Mouse (Mus musculus) liver, embryonic 14.5 days (tissue): ENCODE data around the gene Trim7. TPM values are rescaled to one million over a fixed set of nuclear protein-coding genes. Genes with fewer than 3 reads are reported as not detected.

Source experiments
- ATAC-seq: fragments of 200-750 bp; cut with Nextera tagmentation; 2 replicates; pipeline ENCODE4 v1.8.0; 2017; ENCODE audit warnings: moderate number of reproducible peaks, mild to moderate bottlenecking, moderate library complexity; ENCODE audit not compliant: insufficient read depth
- DNase-seq, 3 experiments: peaks; one replicate each; pipeline ENCODE4 v3.0.0-alpha.2; 2012 to 2013; ENCODE audit warnings: low read depth in 3 of 3, low spot score in 3 of 3
- H3K27ac ChIP-seq: fragments of 300-500 bp; sonication (generic); 2 replicates; pipeline ENCODE4 v1.5.1; 2014; ENCODE audit warnings: moderate library complexity, mild to moderate bottlenecking, control low read depth, inconsistent platforms
- H3K27me3 ChIP-seq: fragments of 300-500 bp; sonication (generic); 2 replicates; pipeline ENCODE4 v1.6.1; 2014; ENCODE audit warnings: mild to moderate bottlenecking, low read length, moderate library complexity; ENCODE audit not compliant: control insufficient read depth, insufficient read depth
- H3K36me3 ChIP-seq: fragments of 300-500 bp; sonication (generic); replicated peaks from 2 replicates; pipeline ENCODE4 v1.6.1; 2014; ENCODE audit warnings: low read depth; ENCODE audit not compliant: control insufficient read depth, insufficient read depth
- H3K4me1 ChIP-seq, 2 experiments: fragments of 200-500 bp in 1 of 2; fragments of 300-500 bp in 1 of 2; sonication (generic) in 1 of 2; replicated peaks; 2 replicates each; pipeline ENCODE4 v1.6.1; 2012 to 2014; ENCODE audit warnings: antibody characterized with exemption in 1 of 2, inconsistent platforms in 1 of 2, low read length in 1 of 2; ENCODE audit not compliant: control insufficient read depth in 2 of 2, insufficient read depth in 2 of 2
- H3K4me2 ChIP-seq: fragments of 300-500 bp; sonication (generic); 2 replicates; pipeline ENCODE4 v1.6.1; 2014; ENCODE audit warnings: low read depth, mild to moderate bottlenecking, control low read depth, moderate library complexity
- H3K4me3 ChIP-seq, 2 experiments: fragments of 200-500 bp in 1 of 2; fragments of 300-500 bp in 1 of 2; sonication (generic) in 1 of 2; 2 replicates each; pipeline ENCODE4 v1.5.1; 2012 to 2014; ENCODE audit warnings: low read depth in 2 of 2, low read length in 2 of 2, mild to moderate bottlenecking in 2 of 2, control low read depth in 1 of 2, inconsistent platforms in 1 of 2, moderate library complexity in 1 of 2; ENCODE audit not compliant: insufficient read depth in 1 of 2
- H3K9ac ChIP-seq: fragments of 300-500 bp; sonication (generic); replicated peaks from 2 replicates; pipeline ENCODE4 v1.6.1; 2014; ENCODE audit warnings: mild to moderate bottlenecking, control low read depth, moderate library complexity
- H3K9me3 ChIP-seq: fragments of 300-500 bp; sonication (generic); 2 replicates; pipeline ENCODE4 v1.6.1; 2016; ENCODE audit warnings: low read length, mixed read lengths; ENCODE audit not compliant: control insufficient read depth
- CTCF ChIP-seq: IDR thresholded peaks from 2 replicates; pipeline ENCODE4 v1.5.1; 2016; ENCODE audit warnings: antibody characterized with exemption, low read depth, control low read depth
- EP300 ChIP-seq: IDR thresholded peaks from 2 replicates; pipeline ENCODE4 v1.6.1; 2016; ENCODE audit warnings: antibody characterized with exemption, low read depth
- WGBS: fragments of 180-500 bp; shearing (Covaris S2); extraction: QIAGEN DNeasy Blood & Tissue Kit; methylation state at CpG from one replicate; pipeline ENCODE4 v1.1.7; 2014; ENCODE audit not compliant: insufficient replicate concordance; 5-methylcytosine and 5-hydroxymethylcytosine counted together
- polyA plus RNA-seq, 2 experiments: library from polyadenylated mRNA; depleted of rRNA in 1 of 2; stranded (reverse) in 1 of 2; unstranded in 1 of 2; fragments of >200 nt; fragmentation: Nextera tagmentation in 1 of 2; extraction: Ambion mirVana in 1 of 2; gene quantifications; 2 replicates each; pipeline versions ENCODE4 v1.2.1 to v1.2.3; 2012 to 2014

Gene Trim7
- polyA plus RNA-seq, 2 experiments: 0.04 to 0.23 TPM

DNA sequence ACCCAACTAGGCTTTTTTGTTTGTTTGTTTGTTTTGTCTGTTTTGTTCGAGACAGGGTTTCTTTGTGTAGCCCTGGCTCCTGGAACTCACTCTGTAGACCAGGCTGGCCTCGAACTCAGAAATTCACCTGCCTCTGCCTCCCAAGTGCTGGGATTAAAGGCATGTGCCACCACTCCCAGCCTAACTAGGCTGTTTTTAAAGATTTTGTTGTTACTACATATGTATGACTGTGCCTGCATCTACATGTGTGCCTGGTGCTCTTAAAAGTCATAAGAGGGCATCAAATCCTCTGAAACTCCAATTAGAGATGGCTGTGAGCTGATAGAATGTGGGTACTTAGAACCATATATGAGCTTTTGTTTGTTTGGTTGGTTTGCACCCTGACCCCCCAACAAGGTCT lies 5.3 kb downstream of the Trim7 start:
- no peaks in the 10 kb centered on the region for H3K36me3 ChIP-seq
- H3K27ac ChIP-seq: no peak overlapping the region
- H3K4me1 ChIP-seq: peaks cover 8 to 11% of the 10 kb centered on the region in 2 experiments; a peak in 3 of 4 replicates
- WGBS: 62% methylated on average over 2 of the region's 2 CpGs
- DNase-seq: no peak
- no peak for ATAC-seq
- no peak overlapping the region for H3K4me3 ChIP-seq
- TF ChIP-seq CTCF: no peak
- TF ChIP-seq EP300: no peak
- H3K9me3 ChIP-seq: no peaks in the 10 kb centered on the region
- H3K4me2 ChIP-seq: no peak overlapping the region
- H3K27me3 ChIP-seq: peaks cover 4% of the 10 kb centered on the region
- H3K9ac ChIP-seq: no peak overlapping the region

GRCm38 (mm10) chr11:48833078-48833730 lies 7.3 kb downstream of the Trim7 start:
- H3K9me3 ChIP-seq: no peaks in the 10 kb centered on the region
- no peak for TF ChIP-seq CTCF
- no peak for TF ChIP-seq EP300
- 15% methylated on average over 9 of the region's 9 CpGs for WGBS
- H3K36me3 ChIP-seq: no peaks in the 10 kb centered on the region
- no peak for DNase-seq
- peaks cover 11% of the 10 kb centered on the region for H3K27me3 ChIP-seq
- H3K27ac ChIP-seq: peak overlapping the region; percentile 59; the same call in 1 of the 2 replicates
- ATAC-seq: peak; percentile 67
- H3K4me1 ChIP-seq: peaks cover 10% of the 10 kb centered on the region in 2 experiments; a peak in 3 of 4 replicates
- peak overlapping the region; percentile 75 to 81 for H3K4me3 ChIP-seq
- H3K9ac ChIP-seq: no peak overlapping the region
- H3K4me2 ChIP-seq: peak overlapping the region; percentile 94

DNA sequence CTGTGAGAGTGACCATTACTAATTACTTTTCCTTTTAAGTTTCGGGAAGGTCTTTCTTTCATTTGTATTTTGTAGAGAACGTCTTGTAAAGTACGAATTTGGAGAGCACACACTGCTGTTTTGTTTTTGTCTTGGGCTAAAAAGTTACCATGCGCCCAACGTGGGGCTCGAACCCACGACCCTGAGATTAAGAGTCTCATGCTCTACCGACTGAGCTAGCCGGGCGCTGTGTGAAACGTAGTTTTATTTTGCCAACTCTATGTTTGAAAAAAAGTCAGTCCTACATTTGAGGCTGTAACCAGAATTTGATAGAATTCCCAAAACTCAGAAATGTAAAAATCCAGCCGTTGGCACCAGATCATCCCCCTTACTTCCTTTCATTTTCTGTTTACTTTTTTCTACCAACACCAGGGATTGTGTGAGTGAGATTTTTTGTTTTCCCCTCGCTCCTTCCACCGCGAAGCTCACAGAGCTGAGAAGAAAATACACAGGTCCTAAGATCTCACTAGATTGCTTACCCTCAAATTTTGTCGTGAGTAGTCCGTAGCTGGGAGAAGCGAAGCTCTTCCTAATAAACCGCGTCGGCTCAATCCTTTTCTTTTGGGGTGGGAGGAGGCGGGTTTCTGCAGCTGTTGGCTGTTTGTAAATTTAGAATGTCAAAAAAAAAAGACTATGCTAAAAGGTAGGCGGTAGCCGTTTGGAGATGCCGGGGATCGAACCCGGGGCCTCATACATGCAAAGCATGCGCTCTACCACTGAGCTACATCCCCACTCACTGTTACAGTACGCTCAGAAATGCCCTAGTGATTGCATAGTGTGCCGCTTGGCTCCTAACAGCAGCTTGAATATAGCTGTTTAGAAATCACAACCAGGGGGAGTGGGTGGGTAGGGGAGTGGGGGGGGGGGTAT lies 8.0 kb downstream of the Trim7 start:
- peak overlapping the region; percentile 94 for H3K4me2 ChIP-seq
- DNase-seq (peak; percentile 71 to 75 (median 75)), ATAC-seq (peak; percentile 89)
- H3K27ac ChIP-seq: peak overlapping the region; percentile 73
- TF ChIP-seq EP300: no peak
- TF ChIP-seq CTCF: no peak
- H3K9me3 ChIP-seq: no peaks in the 10 kb centered on the region
- no peaks in the 10 kb centered on the region for H3K36me3 ChIP-seq
- peaks cover 11% of the 10 kb centered on the region for H3K27me3 ChIP-seq
- peak overlapping the region; percentile 79 for H3K9ac ChIP-seq
- under 1% methylated on average over 30 of the region's 30 CpGs for WGBS
- peak overlapping the region; percentile 75 to 81 for H3K4me3 ChIP-seq
- peaks cover 13 to 15% of the 10 kb centered on the region in 2 experiments; a peak in 3 of 4 replicates for H3K4me1 ChIP-seq

GRCm38 (mm10) chr11:48835923-48836322 lies 10.0 kb downstream of the Trim7 start:
- WGBS: 53% methylated on average over 6 of the region's 6 CpGs
- ATAC-seq: no peak

DNA sequence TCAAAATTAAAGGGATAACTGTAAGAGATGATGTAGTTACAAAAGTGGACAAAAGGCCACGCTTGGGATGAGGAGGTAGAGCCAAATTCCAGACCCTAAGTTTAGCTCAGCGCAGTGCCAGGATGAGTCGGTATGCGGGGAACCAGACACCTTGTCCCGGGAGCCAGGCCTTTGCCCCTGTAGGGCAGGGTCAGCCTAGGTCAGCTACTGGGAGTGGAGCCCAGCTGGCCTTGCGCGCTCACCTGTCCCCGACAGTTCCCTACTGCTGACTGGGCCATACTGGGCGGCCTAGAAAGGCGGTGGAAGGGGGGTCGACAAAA lies 11.0 kb downstream of the Trim7 start:
- peaks cover 11% of the 10 kb centered on the region for H3K27me3 ChIP-seq
- TF ChIP-seq EP300 (no peak), CTCF (no peak)
- H3K4me1 ChIP-seq: peaks cover 13 to 15% of the 10 kb centered on the region in 2 experiments; a peak in 3 of 4 replicates
- DNase-seq (no peak), ATAC-seq (no peak)
- H3K9ac ChIP-seq: peak overlapping the region; percentile 0
- no peak overlapping the region for H3K27ac ChIP-seq
- H3K4me2 ChIP-seq: peak overlapping the region; percentile 88
- H3K36me3 ChIP-seq: no peaks in the 10 kb centered on the region
- no peaks in the 10 kb centered on the region for H3K9me3 ChIP-seq
- WGBS: 23% methylated on average over 11 of the region's 11 CpGs
- peak overlapping the region; percentile 65 to 66 for H3K4me3 ChIP-seq

More at GRCm38 (mm10) chr11:48835923-48836322, 10.0 kb downstream of the Trim7 start:
- no peak overlapping the region for H3K9ac ChIP-seq
- H3K9me3 ChIP-seq: no peaks in the 10 kb centered on the region
- no peaks in the 10 kb centered on the region for H3K36me3 ChIP-seq
- TF ChIP-seq EP300 (no peak), CTCF (no peak)
- peaks cover 11% of the 10 kb centered on the region for H3K27me3 ChIP-seq
- H3K4me1 ChIP-seq: peaks cover 13 to 15% of the 10 kb centered on the region in 2 experiments; a peak in 3 of 4 replicates
- no peak overlapping the region for H3K27ac ChIP-seq
- no peak overlapping the region for H3K4me3 ChIP-seq
- DNase-seq: no peak
- H3K4me2 ChIP-seq: no peak overlapping the region
